Mouse (Mus musculus) lung, postnatal 0 days (tissue): ENCODE measurements around the gene Zc3h15.

ENCODE experiments used
- CTCF ChIP-seq: IDR thresholded peaks from 2 replicates; pipeline ENCODE4 v1.5.1; 2016; ENCODE audit warnings: antibody characterized with exemption, mild to moderate bottlenecking
- EP300 ChIP-seq: IDR thresholded peaks from 2 replicates; pipeline ENCODE4 v1.6.1; 2016; ENCODE audit warnings: antibody characterized with exemption, mild to moderate bottlenecking, control low read depth

DNA sequence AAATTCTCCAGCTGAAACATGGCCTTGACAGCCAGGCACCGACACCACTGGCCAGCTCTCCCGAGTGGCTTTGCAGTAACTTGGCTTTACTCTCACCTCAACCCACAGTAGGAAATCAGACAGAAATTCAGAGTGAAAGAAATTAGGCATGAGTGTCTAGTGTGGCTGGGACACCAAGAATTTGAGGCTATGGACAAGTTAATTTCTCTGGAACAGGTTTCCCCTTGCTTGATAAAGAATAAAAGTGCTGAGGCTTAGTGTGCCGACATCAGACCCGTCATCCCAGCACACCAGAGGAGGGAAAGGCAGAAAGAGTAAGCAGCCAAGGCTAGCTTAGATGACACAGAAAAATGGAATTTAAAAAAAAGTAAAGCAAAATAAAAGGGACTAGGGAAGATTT, 22.7 kb upstream of the Zc3h15 start:
- TF ChIP-seq EP300 (no peak), CTCF (no peak)
